Mouse (Mus musculus) megakaryocyte, embryonic 14.5 days (primary cell): Measurements from ENCODE around the gene Fam213b.

Experiments used
- FLI1 ChIP-seq: IDR thresholded peaks from 2 replicates; pipeline ENCODE4 v1.6.1; 2012; ENCODE audit warnings: low read length, inconsistent platforms, mixed read lengths
- GATA1 ChIP-seq: IDR thresholded peaks from 3 replicates; pipeline ENCODE4 v1.6.1; 2012; ENCODE audit warnings: mixed read lengths, low read length, inconsistent platforms, borderline replicate concordance

GRCm38 (mm10) chr4:154935788-154936187 is 36.9 kb upstream of the Fam213b start:
- TF ChIP-seq GATA1 (no peak), FLI1 (no peak)
